Mouse (Mus musculus) liver, adult 10 weeks (tissue): ENCODE results near the gene Prr11. TPM values are rescaled to one million over a fixed set of nuclear protein-coding genes. Genes with fewer than 3 reads are reported as not detected.

Experiments
- polyA plus RNA-seq: library from polyadenylated mRNA; stranded (reverse); fragments of 350-450 nt; fragmentation: Illumina TruSeq; extraction: RNeasy Lipid Tissue Mini Kit (QIAGEN cat#74804); gene quantifications from one replicate; pipeline ENCODE4 v1.2.3, GENCODE M21; 2014; ENCODE audit warnings: low read depth, low replicate concordance

Prr11 gene
- 0.19 TPM for polyA plus RNA-seq

GRCm38 (mm10) chr11:87108409-87108754 lies at the start of gene Prr11:
Gene Prr11 (minus strand): TSS chr11:87108708.

GRCm38 (mm10) chr11:87126824-87127816 lies 18.6 kb upstream of the Prr11 start, which contains the start of gene Trim37:
Gene Trim37 (plus strand): TSS chr11:87127077.

GRCm38 (mm10) chr11:87108755-87109518 lies 429 bp upstream of the Prr11 start, which contains the start of gene Ska2:
Gene Ska2 (plus strand): TSS chr11:87109234.

GRCm38 (mm10) chr11:87086290-87086984 lies 22.1 kb downstream of the Prr11 start, which contains the start of gene Smg8:
Gene Smg8 (minus strand): TSS chr11:87086774.

GRCm38 (mm10) chr11:87073866-87074440 lies 34.6 kb downstream of the Prr11 start, which contains the start of gene Gdpd1:
Gene Gdpd1 (minus strand): TSS chr11:87074062.

Other genes starting within 250 kb of the Prr11 start
- gene Ypel2, start 115.0 kb downstream of the Prr11 start, polyA plus RNA-seq, result 26.6 TPM
- 1.3 TPM for gene Gdpd1, start 34.6 kb downstream of the Prr11 start, polyA plus RNA-seq
- 4.9 TPM for gene Smg8, start 21.9 kb downstream of the Prr11 start, polyA plus RNA-seq
- gene Ska2, start 526 bp upstream of the Prr11 start, polyA plus RNA-seq, result 4.0 TPM
- 8.3 TPM for gene Trim37, start 18.4 kb upstream of the Prr11 start, polyA plus RNA-seq